18 mouse cellular contexts compared by ENCODE assay signal in genomic region chr2:65340839-65341238, GRCm38 (mm10). TPM values are rescaled to one million over a fixed set of nuclear protein-coding genes. Genes with fewer than 3 reads are reported as not detected.
A peak's percentile ranks its signal among the peaks of the same experiment; 100 is the strongest.
DNase-seq lines count a peak whose midpoint lies in the region; ATAC-seq lines count a peak whose summit lies in the region.
"Had no signal": no experiment of that assay in that cellular context is flagged by ENCODE, and none has a peak within 500 bp of the region (broad histone marks: within the 10 kb centered on the region; RNA-seq: fewer than 3 reads in every experiment).

No protein-coding gene starts in this region.

- no peaks in the 10 kb centered on the region for H3K4me1 ChIP-seq in intestine, embryonic 16.5 days (ENCODE audit: control insufficient read depth, insufficient read depth, low read length)
- H3K4me1 ChIP-seq: intestine, embryonic 15.5 days; lung, embryonic 15.5 days had no signal

- 75% methylated on average over 3 of the region's 3 CpGs for WGBS in intestine, embryonic 16.5 days

- H3K27ac ChIP-seq in intestine, embryonic 16.5 days (ENCODE audit: low read length): no peak overlapping the region
- H3K27ac ChIP-seq: forebrain, embryonic 12.5 days; hindbrain, embryonic 13.5 days; intestine, embryonic 15.5 days; lung, embryonic 15.5 days; midbrain, embryonic 15.5 days had no signal

- no peak overlapping the region for H3K9ac ChIP-seq in intestine, embryonic 16.5 days (ENCODE audit: low read depth, low read length)
- H3K9ac ChIP-seq: forebrain, embryonic 12.5 days; hindbrain, embryonic 13.5 days; intestine, embryonic 15.5 days; lung, embryonic 15.5 days; midbrain, embryonic 15.5 days had no signal

- DNase-seq in 3T3-L1 (ENCODE audit: low read depth, low spot score) (peak; percentile 7), 416B (ENCODE audit: low read depth) (peak; percentile 29)
- peak; percentile 48 for DNase-seq in induced T-regulatory cell, adult 2 months (ENCODE audit: low read depth)
- peak; percentile 56 to 61 for DNase-seq in thymus, postnatal 10 days (ENCODE audit: low spot score in 2 of 2)
- no peak for DNase-seq in c-Kit-positive CD71-positive TER-119-positive erythroid progenitor cells, embryonic 14.5 days (ENCODE audit: low spot score)
- no peak for DNase-seq in cerebellum, postnatal 4 days (ENCODE audit: low spot score in 2 of 2)
- DNase-seq: adrenal gland, postnatal 25 days; cerebellum, adult 9-11 months; heart, postnatal 10 days; left cerebral cortex, postnatal 4 days had no signal

- H3K4me2 ChIP-seq in intestine, embryonic 16.5 days (ENCODE audit: low read depth, low read length): no peak overlapping the region
- H3K4me2 ChIP-seq: forebrain, embryonic 12.5 days; hindbrain, embryonic 13.5 days; intestine, embryonic 15.5 days; lung, embryonic 15.5 days; midbrain, embryonic 15.5 days had no signal

- no peaks in the 10 kb centered on the region for H3K27me3 ChIP-seq in intestine, embryonic 16.5 days (replicated peaks; ENCODE audit: control insufficient read depth, insufficient read depth, low read length)
- H3K27me3 ChIP-seq: forebrain, embryonic 12.5 days; hindbrain, embryonic 13.5 days; intestine, embryonic 15.5 days; lung, embryonic 15.5 days; megakaryocyte, embryonic 14.5 days; midbrain, embryonic 15.5 days had no signal

- H3K36me3 ChIP-seq in intestine, embryonic 16.5 days (ENCODE audit: control insufficient read depth, insufficient read depth, low read length): no peaks in the 10 kb centered on the region
- H3K36me3 ChIP-seq: forebrain, embryonic 12.5 days; hindbrain, embryonic 13.5 days; intestine, embryonic 15.5 days; lung, embryonic 15.5 days; midbrain, embryonic 15.5 days had no signal

- H3K9me3 ChIP-seq in intestine, embryonic 16.5 days (ENCODE audit: control insufficient read depth, low read length): no peaks in the 10 kb centered on the region
- H3K9me3 ChIP-seq: forebrain, embryonic 12.5 days; hindbrain, embryonic 13.5 days; intestine, embryonic 15.5 days; lung, embryonic 15.5 days; megakaryocyte, embryonic 14.5 days; midbrain, embryonic 15.5 days had no signal

- H3K4me3 ChIP-seq in intestine, embryonic 16.5 days (ENCODE audit: low read length): no peak overlapping the region
- H3K4me3 ChIP-seq: forebrain, embryonic 12.5 days; hindbrain, embryonic 13.5 days; intestine, embryonic 15.5 days; lung, embryonic 15.5 days; megakaryocyte, embryonic 14.5 days; midbrain, embryonic 15.5 days had no signal

- ATAC-seq in intestine, embryonic 16.5 days: no peak
- ATAC-seq: intestine, embryonic 15.5 days; midbrain, embryonic 15.5 days had no signal

RNA-seq across cellular contexts. Expression of gene Slc38a11, which starts 23.0 kb away (rescaled TPM):
- polyA plus RNA-seq in intestine, embryonic 16.5 days (2015; fragmentation: Nextera tagmentation; extraction: Ambion mirVana): 0.57 and 0.65 TPM in 2 replicates
- polyA plus RNA-seq: liver, adult 2 months had no signal

Comparison
In these comparisons a context has a peak if more than half of its experiments do, and no peak if none do; other contexts are left out.
1. DNase-seq: peak in 3T3-L1 (single experiment), 416B (single experiment), induced T-regulatory cell, adult 2 months (single experiment) and thymus, postnatal 10 days (2 of 2); none in c-Kit-positive CD71-positive TER-119-positive erythroid progenitor cells, embryonic 14.5 days (single experiment) and cerebellum, postnatal 4 days (0 of 2).